Mouse (Mus musculus) bone marrow, adult 2 months (tissue): ENCODE data around the gene Ap2a2. TPM values are rescaled to one million over a fixed set of nuclear protein-coding genes. Genes with fewer than 3 reads are reported as not detected.

Experiments
- H3K27ac ChIP-seq: fragments of 200-500 bp; 2 replicates; pipeline ENCODE4 v1.5.1; 2012; ENCODE audit warnings: low read depth, mild to moderate bottlenecking, control low read depth, inconsistent platforms, low read length; ENCODE audit not compliant: control insufficient read depth, poor library complexity, insufficient read depth
- H3K4me1 ChIP-seq: fragments of 200-500 bp; 2 replicates; pipeline ENCODE4 v1.6.1; 2011; ENCODE audit warnings: low read length; ENCODE audit not compliant: control insufficient read depth, insufficient read depth
- H3K4me3 ChIP-seq: fragments of 200-500 bp; replicated peaks from 2 replicates; pipeline ENCODE3; 2011; ENCODE audit warnings: mild to moderate bottlenecking, low read depth, low read length, control low read depth; ENCODE audit not compliant: control insufficient read depth
- CTCF ChIP-seq: fragments of 200-500 bp; IDR thresholded peaks from 2 replicates; pipeline ENCODE4 v1.5.1; 2011; ENCODE audit warnings: low read length, control low read depth; ENCODE audit not compliant: control insufficient read depth, insufficient read depth
- POLR2A ChIP-seq: fragments of 200-500 bp; IDR thresholded peaks from 2 replicates; pipeline ENCODE4 v1.6.1; 2011; ENCODE audit warnings: low read depth, mild to moderate bottlenecking, control low read depth, low read length, borderline replicate concordance; ENCODE audit not compliant: control insufficient read depth
- WGBS: fragments of 180-500 bp; shearing (Covaris S2); methylation state at CpG from one replicate; pipeline ENCODE4 v1.1.7; 2018; 5-methylcytosine and 5-hydroxymethylcytosine counted together
- polyA plus RNA-seq: library from polyadenylated mRNA; stranded (reverse); fragments of >200 nt; gene quantifications from 2 replicates; pipeline ENCODE4 v1.2.4, GENCODE M21; 2011; ENCODE audit warnings: low replicate concordance; ENCODE audit not compliant: missing spikeins, insufficient read depth, insufficient read length

Gene Ap2a2
- polyA plus RNA-seq, 1 experiment: 59.9 TPM

- 65% methylated on average over 1 of the region's 1 CpGs for WGBS
- TF ChIP-seq POLR2A (no peak), CTCF (no peak)
- H3K4me1 ChIP-seq: peaks cover 5% of the 10 kb centered on the region; the same call in 1 of the 2 replicates
Measured at GRCm38 (mm10) chr7:141535570-141535969, 26.4 kb upstream of the Ap2a2 start.

GRCm38 (mm10) chr7:141538852-141539555, 23.0 kb upstream of the Ap2a2 start:
- whole genome bisulfite sequencing: 6% methylated on average over 18 of the region's 18 CpGs
- H3K4me3 ChIP-seq: peak overlapping the region; percentile 75
- peaks cover 9% of the 10 kb centered on the region for H3K4me1 ChIP-seq
- no peak for TF ChIP-seq POLR2A
- TF ChIP-seq CTCF: no peak
- H3K27ac ChIP-seq: peak overlapping the region; percentile 25

More at GRCm38 (mm10) chr7:141535570-141535969, 26.4 kb upstream of the Ap2a2 start:
- no peak overlapping the region for H3K27ac ChIP-seq
- H3K4me3 ChIP-seq: no peak overlapping the region

DNA sequence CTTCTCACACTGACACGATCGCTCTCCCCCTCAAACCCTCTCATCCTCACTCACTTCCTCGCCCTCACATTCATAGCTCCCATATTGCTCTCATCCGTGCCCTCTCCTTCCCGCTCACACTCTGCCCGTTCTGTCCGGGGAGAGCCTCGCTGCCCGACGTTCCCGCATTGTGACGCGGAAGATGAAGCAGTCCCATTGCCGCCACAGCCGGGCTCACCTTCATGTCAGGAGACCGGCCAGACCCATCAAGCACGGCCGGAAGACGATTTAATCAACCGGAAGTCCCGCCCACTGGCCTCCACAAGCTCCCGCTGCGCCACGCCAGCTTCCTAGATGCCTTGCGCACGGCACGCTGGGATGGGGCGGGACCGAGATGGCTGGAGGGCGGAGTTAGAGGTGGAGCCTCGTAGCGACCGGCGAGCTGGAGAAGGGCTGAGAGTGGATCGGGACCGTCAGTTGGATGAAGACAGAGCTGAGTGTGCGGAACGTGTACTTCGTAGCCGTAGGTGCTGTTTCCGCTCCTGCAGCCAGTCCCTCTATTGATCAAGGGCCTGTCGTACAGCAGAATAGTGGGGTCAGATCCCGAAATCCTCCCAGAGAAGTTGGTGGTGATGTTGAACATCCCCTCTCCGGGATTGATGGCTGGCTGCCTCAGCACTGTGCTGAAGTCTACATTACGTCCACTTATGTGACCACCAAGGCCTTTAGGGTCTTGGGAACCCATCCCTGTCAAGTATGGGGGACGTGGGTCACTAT, 22.2 kb upstream of the Ap2a2 start, which contains the start of gene Chid1:
TSS of gene Chid1 (minus strand) at position 302 of the 756 bp plus-strand sequence.
- peaks cover 9% of the 10 kb centered on the region for H3K4me1 ChIP-seq
- under 1% methylated on average over 46 of the region's 46 CpGs for whole genome bisulfite sequencing
- H3K4me3 ChIP-seq: peak within 1 kb of the TSS; percentile 75
- no peak for TF ChIP-seq CTCF
- TF ChIP-seq POLR2A: peak; percentile 90
- peak within 1 kb of the TSS; percentile 63 for H3K27ac ChIP-seq

DNA sequence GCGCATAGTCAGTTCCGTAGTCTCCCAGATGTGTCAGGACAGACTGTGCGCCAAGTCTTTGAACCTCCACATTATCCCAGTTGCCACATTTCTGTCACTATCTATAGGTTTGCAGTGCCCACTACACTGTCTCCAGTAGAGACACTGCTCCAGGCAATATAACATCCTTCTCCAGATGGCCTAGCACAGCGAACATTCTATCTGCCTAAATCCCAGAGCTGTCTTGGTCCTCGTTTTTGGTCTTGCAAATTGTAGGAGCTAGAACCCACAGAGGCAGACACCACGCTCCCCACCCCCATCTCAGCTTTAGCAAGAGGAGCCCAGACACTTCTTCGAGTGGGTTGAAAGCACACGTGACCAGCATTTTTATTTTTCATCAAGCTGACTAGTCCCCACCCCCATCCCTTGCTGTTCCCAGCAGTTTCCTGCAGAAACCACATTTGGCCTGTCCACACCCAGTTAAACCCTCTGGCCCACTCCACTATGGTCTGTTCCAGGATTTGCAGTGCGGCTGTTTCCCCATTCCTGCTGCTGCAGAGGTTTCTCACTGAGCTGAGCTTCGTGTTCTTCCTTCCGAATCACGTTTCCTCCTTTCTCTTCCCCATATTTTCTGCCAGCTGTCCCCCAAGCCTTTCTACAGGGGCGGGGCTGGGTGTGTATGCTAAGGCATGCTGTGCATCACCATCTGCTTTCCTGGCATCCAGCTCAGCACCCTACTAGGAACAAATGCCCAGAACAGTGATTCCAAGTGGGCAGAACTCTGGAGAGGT, 21.5 kb upstream of the Ap2a2 start:
- WGBS: 13% methylated on average over 13 of the region's 13 CpGs
- Histone ChIP-seq H3K4me1 (peaks cover 9% of the 10 kb centered on the region), H3K4me3 (peak overlapping the region; percentile 75), H3K27ac (peak overlapping the region; percentile 63)
- TF ChIP-seq CTCF: no peak
- no peak for TF ChIP-seq POLR2A

DNA sequence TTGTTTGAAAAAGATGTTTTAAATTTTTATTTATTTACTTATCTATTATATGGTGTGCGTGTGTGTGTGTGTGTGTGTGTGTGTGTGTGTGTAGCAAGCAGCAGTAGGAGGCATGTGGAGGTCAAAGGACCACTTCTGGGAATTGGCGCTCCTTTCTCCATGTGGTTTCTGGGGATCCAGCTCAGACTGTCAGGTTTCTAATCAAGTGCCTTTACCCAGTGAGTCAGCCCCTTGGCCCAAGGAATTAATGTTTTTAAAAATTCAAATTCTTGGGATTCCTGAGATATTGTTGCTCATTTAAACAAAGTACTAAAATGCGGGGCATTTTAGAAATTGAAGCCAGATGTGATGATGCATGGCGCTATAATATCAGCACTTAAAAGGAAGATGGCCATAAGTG, 20.3 kb upstream of the Ap2a2 start:
- no peak for TF ChIP-seq CTCF
- TF ChIP-seq POLR2A: no peak
- Histone ChIP-seq H3K4me3 (no peak overlapping the region), H3K27ac (no peak overlapping the region), H3K4me1 (peaks cover 9% of the 10 kb centered on the region)
- WGBS: 90% methylated on average over 4 of the region's 4 CpGs

DNA sequence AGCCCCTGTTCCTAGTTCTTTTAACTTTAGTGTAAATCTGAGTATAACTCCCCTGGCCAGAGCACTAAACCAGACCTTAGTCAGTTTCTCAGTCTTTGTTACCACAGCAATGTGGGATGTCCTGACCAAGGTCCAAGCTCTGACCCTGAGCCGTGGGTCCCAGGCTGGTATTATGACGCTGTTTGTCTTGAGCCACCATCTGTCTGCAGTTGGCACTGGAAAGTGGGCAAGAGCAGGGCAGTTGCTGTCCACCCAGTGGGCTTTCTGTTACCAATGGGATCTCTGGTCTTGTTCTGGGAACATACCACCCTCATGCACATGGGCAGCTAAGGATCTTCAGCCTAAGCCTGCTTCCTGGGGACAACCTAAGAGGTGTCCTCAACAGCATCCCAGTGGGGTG, 19.4 kb upstream of the Ap2a2 start:
- Histone ChIP-seq H3K4me3 (no peak overlapping the region), H3K27ac (no peak overlapping the region), H3K4me1 (peaks cover 9% of the 10 kb centered on the region)
- TF ChIP-seq CTCF (no peak), POLR2A (no peak)
- WGBS: 90% methylated on average over 2 of the region's 2 CpGs

DNA sequence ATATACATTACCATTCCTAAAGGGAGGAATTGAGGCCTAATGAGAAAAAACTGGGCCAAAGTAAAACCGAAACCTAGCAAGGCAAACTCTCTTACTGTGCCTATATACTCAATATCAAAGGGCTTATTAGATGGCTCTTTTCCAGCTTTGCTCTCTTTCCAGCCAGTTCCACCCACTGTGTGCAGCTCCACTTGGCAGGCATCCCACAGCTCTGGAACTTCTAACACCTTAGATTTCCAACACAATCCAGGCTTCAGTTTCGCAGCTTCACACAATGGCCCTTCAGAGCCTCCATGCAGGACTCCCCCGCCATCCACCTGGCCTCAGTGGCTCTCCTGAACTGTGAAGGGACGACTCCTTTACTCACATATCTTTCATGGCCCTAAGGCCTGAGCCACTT, 17.3 kb upstream of the Ap2a2 start:
- WGBS: 92% methylated on average over 4 of the region's 4 CpGs
- Histone ChIP-seq H3K4me1 (peaks cover 9% of the 10 kb centered on the region), H3K4me3 (no peak overlapping the region), H3K27ac (no peak overlapping the region)
- TF ChIP-seq POLR2A (no peak), CTCF (no peak)
